Mouse (Mus musculus) retina, adult 2 months (tissue): ENCODE data around the gene Cd300e.
"Not testable (repeated sequence)": the region's sequence is repeated elsewhere in the genome, so short reads cannot be mapped to it uniquely, and the experiment has no call there.

ENCODE experiments used
- DNase-seq: peaks from one replicate; pipeline ENCODE4 v3.0.0-alpha.2; 2012; ENCODE audit warnings: low read depth, low spot score

Cd300e gene

DNA sequence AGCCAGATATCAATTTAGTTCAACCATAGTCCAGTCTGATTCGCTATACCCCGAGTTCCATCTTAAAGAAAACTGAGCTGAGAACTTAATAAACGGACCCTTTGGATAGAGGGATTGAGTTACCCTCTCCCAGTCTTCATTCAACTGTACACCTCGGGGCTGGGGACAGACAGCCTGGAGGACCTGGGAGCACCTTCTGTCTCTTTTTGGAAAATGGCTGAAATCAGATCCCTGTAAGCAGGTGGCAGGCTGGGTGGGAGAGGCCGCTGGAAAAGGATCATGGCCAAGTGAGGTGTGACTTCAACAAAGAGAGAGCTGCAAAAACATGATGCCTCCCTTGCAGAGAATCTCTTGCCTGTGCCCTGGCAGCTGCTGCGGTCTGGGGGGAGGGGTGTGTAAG is 20.2 kb upstream of the Cd300e start:
- no peak for DNase-seq

DNA sequence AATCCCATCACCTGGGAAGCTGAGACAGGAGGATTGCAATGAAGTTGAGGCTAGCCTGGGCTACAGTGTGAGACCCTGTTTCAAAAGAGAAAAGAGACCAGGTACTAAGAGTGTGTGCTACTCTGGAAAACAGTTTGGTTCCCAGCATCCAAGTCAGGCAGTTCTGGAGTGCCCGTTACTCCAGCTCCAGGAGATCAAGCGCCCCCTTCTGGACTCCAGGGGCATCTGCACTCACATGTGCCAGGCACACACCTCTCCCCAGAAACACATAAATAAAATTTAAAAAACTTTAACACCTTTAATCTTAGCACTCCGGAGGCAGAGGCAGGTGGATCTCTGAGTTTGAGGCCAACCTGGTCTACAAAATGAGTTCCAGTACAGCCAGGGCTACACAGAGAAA is 19.4 kb upstream of the Cd300e start:
- no peak for DNase-seq

DNA sequence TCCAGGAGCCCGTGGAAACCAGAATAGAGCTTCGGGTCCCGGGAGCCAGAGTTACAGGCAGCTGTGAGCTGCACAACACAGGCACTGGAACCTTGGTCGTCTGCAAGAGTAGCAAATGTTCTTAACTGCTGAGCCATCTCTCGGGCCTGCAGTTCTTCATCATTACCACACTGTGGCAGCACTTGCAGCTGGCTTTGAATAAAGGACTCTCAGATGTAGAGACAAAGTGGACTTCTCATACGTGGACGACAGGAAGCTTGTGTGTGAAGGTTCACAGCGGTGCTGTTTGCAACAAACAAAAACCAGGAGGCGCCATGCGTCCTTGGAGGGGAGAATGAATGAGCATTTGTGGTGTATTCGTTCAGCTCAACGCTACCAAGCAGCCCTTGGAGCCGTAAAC is 18.9 kb upstream of the Cd300e start:
- peak; percentile 42 for DNase-seq

DNA sequence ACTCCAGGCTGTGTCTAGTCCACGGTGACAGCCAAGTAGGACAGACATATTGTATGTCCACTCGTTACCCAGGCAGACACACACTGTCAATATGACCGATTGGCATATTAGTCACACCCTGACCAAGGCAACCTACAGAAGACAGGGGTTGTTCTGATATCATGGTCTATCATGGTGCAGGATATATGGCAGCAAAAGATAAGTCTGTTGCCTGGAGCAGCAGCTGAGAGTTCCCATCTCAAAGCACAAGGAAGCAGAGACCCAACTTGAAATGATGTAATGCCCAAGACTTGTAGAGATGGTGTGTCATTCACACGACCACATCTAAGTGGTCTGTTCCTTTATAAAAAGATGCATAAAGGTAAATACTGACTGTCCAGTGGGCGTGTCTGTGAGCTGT is 16.7 kb upstream of the Cd300e start:
- no peak for DNase-seq

DNA sequence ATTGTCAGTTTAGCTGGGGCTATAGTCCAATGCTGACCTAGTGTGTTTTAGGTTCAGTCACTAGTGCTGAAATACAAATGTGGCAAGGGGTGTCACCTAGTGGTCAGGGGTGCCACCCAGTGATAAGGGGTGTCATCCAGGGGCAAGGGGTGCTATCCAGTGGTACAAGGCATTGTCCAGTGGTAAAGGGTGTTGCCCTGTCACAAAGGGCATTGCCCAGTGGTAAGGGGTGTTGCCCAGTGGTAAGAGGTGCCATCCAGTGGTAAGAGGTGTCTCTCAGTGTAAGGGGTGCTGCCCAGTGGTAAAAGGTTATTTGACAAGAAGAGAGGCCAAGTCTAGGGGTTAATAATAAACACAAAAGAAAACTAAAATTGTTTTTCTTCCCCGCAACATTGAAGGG is 15.5 kb upstream of the Cd300e start:
- DNase-seq = no peak

DNA sequence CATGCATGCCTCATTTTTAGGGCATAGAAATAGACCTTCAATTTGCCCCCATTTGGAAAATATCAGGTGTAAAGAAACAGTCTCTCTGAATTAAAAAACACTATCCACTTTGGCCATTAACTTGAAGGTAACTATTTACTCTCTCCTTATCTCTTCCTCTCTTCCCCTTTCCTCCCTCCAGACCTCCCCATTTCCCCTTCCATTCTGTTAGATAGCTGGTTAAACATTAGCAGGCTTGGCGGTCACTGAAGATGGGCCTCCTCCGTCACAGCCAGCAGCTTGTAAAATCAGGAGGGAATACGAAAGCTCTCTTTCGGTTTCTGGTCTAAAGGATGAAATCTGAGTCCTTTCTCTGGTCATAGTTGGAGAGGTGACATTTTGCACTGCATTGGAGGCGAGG is 13.9 kb upstream of the Cd300e start:
- DNase-seq = no peak

DNA sequence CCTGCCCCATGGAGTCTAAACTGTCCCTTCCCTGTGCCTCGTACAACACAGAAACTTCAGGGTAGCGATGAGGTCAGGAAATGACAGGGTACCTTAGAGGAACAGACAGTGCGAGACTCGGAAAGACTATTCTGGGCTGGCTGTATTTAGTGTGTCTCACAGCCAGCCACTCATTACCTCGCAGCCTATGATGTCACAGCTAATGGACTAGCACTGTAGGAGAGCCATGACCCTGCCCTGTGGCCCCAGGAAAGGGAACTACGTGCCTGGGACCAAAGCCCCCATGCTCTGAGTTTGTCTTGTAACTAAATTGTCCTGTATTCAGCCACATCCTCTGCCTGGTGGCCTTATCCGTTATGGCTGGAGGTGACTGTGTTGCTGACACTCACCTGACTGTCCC is 13.4 kb upstream of the Cd300e start:
- DNase-seq = no peak

DNA sequence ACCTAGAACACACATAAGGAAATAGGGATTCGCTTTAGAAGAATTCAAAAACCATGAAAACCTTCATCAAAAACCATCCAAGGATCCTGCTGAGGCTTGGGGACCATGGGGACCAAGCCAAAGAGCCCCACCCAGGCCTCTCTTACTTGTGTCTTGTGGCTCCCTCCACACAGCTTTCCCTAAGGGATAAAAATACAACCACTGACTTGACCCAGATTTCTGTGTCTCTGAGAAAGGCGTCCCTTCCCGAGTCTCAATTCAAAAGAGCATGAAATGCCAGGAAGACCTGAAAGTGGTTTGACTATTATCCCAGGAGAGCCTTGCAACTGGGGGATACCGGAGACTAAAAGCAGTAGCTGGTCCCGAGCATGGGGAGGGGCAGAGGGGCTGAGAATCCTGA is 11.0 kb upstream of the Cd300e start:
- DNase-seq = no peak

DNA sequence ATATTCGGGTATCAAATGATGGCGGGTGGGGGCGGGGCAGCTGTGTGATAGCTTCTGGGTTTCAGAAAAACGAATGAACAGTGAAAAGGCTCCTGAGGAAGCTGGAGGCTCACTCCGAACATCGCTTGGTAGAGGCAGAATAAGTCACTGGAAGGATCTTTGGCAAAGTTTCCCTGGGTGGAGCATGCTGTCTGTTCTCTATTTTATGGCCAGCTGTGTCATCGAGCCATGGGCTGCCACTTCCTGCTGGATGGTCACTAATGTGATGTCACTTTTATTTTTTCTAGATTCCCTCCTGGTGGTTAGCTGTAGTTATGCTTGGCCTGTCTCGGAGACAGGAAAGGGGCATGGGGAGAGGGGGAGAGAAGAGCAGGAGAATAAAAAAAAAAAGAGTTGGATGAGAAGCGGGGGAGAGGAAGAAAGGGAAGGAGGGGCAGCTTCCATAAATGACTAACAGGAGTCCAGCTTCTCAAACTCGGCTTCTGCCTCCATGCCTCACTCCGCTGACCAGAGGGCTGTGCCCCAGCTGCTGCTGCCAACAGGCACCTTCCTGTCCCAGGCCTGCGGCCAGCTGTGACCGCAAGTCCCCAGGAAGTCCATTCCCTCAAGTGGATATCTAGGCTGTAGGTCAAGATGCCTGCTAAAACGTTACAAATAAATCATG is 9.8 kb upstream of the Cd300e start:
- no peak for DNase-seq

DNA sequence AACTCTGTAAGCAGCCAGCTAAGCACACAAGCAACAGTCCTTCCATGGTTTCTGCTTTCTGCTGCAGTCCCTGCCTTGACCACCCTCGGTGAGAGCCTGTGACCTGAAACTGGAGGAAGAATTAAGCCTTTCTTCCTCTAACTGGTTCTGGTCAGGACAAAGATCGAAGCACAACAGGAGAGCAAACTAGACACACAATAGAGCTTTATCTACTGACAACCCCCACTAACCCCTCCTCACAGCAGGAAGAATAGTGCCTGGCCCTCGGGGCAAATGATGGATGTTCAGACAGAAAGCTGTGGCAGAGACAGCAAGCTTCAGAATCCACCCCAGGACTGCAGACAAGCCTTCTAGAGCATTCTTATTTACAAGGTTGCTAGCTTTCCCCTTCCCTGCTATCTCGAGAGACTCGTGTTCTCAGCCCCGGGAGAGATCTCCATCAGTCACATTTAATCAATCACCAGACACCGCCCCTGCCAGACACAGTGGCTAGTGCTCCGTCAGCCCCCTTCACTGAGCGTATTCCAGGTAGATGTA is 9.1 kb upstream of the Cd300e start:
- DNase-seq = no peak

DNA sequence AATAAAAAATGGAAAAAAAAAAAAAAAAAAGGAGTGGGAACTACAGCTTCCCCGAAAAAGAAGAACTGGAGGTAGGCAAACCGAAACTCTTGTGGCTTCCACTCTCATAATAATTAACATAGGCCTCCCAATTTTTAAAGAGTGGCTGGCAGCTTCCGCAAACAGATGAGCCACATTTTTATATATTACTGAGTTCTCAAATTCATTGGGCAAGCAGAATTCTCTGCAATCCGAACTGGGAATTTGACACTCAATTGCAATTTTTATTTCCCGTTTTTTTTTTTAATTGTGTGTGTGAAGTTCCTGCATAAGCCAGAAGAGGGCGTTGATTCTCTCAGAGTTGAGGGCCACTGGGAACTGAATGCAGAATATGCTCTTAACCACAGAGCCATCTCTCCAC is 4.8 kb upstream of the Cd300e start:
- no peak for DNase-seq

DNA sequence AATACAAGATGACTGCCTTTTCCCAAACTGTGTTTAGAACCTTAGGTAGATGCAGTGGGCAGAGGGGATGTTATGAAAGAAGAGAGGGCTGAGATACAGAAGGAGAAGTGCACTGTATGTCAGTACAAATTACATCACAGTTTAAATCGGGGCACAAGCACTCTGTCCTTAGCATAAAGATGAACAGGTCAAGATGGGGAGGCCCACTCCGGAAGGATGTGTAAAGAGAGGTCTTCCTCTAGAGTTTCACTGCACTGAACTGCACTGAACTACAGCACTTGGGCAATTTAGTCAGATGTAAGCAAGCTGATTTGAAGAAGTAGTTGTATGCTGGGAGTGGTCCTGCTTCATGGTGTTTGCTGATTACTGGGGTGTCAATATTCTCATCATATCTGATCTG is 2.2 kb downstream of the Cd300e start:
- no peak for DNase-seq

DNA sequence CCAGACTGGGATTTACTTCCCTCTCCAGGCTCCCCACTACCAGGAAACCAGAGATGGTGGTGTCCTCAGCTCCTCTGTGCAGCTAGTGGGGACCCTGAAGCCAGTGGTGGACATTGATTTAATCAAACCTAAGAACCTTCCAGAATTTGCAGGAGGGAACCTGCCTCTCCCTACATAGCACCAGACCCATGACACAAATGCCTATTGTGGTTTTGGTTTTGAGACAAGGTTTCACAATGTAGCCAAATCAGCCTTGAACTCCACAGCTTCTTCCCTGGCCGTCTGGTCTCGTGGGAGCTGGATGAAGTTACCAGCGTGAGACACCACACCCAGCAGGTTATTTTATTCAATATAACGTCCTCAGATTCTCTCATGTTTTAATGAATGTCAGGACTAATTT is 3.3 kb downstream of the Cd300e start:
- no peak for DNase-seq

DNA sequence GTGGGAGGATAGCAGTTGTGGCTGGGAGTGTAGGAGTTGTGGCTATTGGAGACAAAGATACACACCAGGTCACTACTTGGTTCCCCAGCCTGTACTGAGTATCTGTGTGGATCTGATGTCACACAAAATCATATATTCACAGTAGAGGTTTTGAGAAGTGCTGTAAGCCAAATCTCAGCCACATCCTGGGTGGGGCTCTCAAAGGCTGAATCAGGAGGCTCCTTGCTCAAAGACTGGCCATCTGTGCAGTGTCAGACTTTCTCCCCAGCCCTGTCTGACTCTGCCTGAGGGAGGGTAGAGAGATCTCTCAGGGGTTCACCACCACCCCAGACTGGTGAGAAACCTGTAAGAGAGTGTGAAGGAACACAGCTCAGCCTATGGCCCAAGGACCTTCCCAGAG is 7.4 kb downstream of the Cd300e start:
- no peak for DNase-seq

DNA sequence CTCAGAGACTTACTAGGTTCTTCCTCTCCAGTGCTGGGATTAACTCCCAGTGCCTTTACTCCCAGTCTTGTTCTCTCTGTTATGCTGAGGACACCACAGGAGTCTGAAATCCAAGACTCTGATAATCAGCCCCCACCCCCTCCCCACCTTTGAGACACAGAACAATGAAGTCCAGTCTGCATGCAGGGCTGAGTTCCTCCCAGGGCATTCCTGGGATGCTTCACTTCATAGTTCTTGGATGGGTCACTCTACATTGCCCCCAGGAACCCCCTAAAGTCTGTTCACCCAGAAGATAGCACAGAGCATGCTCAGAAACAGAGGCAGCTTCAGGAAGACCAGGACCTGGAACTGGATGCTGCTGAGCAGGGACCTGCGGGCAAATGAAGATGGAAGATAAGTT is 9.0 kb downstream of the Cd300e start:
- DNase-seq = no peak

DNA sequence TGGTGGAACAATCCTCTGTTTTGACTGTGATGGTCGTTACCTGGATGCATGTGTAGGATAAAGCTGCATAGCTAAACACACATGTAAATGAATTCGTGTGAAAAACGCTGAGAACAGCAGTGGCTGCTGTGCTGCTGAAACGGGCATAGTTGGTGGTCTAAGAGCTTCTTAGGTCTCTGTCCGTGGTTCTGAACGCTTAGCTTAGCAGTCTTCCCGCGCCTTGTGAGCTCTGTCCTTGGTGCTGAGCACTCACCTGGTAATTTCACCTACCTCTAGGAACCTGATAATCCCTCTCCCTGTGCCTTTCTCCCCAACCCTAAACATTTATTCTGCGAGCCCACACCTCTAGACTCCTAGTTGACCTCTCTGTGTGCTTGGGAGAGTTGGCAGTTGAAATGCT is 9.8 kb downstream of the Cd300e start:
- no peak for DNase-seq

DNA sequence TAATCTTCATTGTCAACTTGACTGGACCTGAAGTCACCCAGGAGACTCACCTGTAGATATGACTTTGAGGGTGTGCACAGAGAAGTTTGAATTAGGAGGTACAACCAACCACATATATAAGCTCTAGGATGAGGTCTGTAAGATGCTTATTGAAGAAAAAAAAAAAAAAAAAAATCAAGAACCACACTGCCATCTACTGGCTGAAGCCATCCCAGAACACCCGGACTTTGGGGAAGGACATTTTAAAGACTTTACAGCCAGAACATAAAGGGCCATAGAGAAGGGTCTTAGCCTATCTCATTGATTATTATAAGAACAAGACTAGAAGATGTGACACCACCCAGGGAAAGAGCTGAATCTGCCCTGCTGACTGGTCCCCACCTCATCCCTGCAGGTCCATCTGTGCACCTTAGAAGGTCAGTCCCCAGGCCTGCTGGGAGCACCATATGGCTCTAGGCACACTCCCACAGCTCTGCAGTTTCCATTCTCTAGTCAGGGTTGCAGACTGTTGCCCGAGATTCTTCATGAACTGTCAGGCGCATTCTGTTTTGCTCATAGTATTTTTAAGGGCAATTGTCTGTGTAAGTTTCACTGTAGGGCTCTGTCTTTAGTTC is 12.6 kb downstream of the Cd300e start:
- no peak for DNase-seq

DNA sequence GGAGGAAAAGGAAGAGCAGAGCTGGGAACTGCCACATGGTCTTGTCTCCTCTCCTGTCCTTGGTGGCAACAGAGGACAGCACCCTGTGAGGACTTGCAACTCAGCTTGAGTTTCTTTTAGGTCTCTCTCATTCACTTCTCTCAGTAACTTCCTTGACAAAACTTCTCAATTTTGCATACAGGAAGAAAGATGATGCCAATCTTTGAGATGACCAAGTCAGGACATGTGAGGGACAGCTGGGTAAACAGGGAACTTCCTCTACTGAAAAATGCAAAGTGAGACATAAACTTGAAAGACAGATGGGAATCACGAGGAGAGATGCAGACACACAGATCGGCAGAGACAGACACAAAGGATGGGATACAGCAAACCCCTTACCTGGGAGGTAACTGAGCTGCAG is 13.7 kb downstream of the Cd300e start, which contains the start of gene Cd300ld3:
TSS of gene Cd300ld3 (minus strand) at position 151 of the 400 bp plus-strand sequence.
- DNase-seq = no peak

DNA sequence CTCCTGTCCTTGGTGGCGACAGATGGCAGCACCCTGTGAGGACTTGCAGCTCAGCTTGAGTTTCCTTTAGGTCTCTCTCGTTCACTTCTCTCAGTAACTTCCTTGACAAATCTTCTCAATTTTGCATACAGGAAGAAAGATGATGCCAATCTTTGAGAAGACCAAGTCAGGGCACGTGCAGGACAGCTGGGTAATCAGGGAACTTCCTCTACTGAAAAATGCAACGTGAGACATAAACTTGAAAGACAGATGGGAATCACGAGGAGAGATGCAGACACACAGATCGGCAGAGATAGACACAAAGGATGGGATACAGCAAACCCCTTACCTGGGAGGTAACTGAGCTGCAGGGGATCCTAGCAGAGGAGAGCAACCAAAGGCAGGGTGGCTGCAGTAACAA is 24.3 kb downstream of the Cd300e start, which contains the start of gene Cd300ld5:
TSS of gene Cd300ld5 (minus strand) at position 101 of the 400 bp plus-strand sequence.
- DNase-seq = not testable (repeated sequence)

DNA sequence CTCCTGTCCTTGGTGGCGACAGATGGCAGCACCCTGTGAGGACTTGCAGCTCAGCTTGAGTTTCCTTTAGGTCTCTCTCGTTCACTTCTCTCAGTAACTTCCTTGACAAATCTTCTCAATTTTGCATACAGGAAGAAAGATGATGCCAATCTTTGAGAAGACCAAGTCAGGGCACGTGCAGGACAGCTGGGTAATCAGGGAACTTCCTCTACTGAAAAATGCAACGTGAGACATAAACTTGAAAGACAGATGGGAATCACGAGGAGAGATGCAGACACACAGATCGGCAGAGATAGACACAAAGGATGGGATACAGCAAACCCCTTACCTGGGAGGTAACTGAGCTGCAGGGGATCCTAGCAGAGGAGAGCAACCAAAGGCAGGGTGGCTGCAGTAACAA is 35.1 kb downstream of the Cd300e start, which contains the start of gene Cd300ld4:
TSS of gene Cd300ld4 (minus strand) at position 101 of the 400 bp plus-strand sequence.
- not testable (repeated sequence) for DNase-seq

DNA sequence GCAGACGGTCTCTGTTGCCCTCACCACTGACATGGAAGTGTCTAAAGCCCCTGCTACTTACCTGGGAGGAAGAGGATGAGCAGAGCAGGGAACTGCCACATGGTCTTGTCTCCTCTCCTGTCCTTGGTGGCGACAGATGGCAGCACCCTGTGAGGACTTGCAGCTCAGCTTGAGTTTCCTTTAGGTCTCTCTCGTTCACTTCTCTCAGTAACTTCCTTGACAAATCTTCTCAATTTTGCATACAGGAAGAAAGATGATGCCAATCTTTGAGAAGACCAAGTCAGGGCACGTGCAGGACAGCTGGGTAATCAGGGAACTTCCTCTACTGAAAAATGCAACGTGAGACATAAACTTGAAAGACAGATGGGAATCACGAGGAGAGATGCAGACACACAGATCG is 45.9 kb downstream of the Cd300e start, which contains the start of gene Cd300ld2:
TSS of gene Cd300ld2 (minus strand) at position 101 of the 400 bp plus-strand sequence.
- DNase-seq = not testable (repeated sequence)

DNA sequence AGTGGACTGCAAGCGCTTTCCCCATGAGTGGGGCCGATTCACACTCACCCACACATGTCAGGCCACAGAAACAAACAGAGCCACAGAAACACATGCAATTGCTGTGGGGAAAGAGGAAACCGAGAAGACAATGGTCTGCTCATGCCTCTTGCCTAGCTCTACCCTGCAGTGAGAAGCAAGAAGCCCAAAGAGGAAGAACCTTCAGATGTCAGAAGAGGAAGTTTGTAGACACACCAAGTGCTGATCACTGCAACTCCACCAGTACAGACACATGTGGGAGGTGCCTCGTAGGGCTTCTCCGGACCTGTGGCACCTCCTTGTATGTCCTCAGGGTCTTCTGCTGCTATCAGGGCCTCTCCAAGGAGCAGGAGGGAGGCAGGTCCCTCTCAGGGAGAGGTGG is 57.9 kb downstream of the Cd300e start:
- no peak for DNase-seq
